Mouse (Mus musculus) hindbrain, embryonic 10.5 days (tissue): ENCODE results near the gene Megf6. TPM values are rescaled to one million over a fixed set of nuclear protein-coding genes. Genes with fewer than 3 reads are reported as not detected.

ENCODE experiments used
- DNase-seq: peaks from one replicate; pipeline ENCODE4 v3.0.0-alpha.2; 2017; ENCODE audit warnings: low spot score
- H3K27ac ChIP-seq: fragments of 300-500 bp; sonication (generic); 2 replicates; pipeline ENCODE4 v1.5.1; 2016; ENCODE audit warnings: mild to moderate bottlenecking, moderate library complexity
- H3K27me3 ChIP-seq: fragments of 300-500 bp; sonication (generic); 2 replicates; pipeline ENCODE4 v1.6.1; 2016; ENCODE audit warnings: mild to moderate bottlenecking; ENCODE audit not compliant: poor library complexity, insufficient read depth, severe bottlenecking
- H3K36me3 ChIP-seq: fragments of 300-500 bp; sonication (generic); 2 replicates; pipeline ENCODE4 v1.6.1; 2016; ENCODE audit warnings: mild to moderate bottlenecking, moderate library complexity
- H3K4me1 ChIP-seq: fragments of 300-500 bp; sonication (generic); replicated peaks from 2 replicates; pipeline ENCODE4 v1.6.1; 2016; ENCODE audit warnings: mild to moderate bottlenecking
- H3K4me3 ChIP-seq: fragments of 300-500 bp; sonication (generic); 2 replicates; pipeline ENCODE4 v1.5.1; 2016; ENCODE audit warnings: mild to moderate bottlenecking, moderate library complexity
- H3K9me3 ChIP-seq: fragments of 300-500 bp; sonication (generic); 2 replicates; pipeline ENCODE4 v1.6.1; 2016; ENCODE audit warnings: mild to moderate bottlenecking, moderate library complexity
- WGBS: fragments of 180-500 bp; shearing (Covaris S2); methylation state at CpG from one replicate; pipeline ENCODE4 v1.1.7; 2016; 5-methylcytosine and 5-hydroxymethylcytosine counted together
- polyA plus RNA-seq: library from polyadenylated mRNA; unstranded; fragments of >200 nt; fragmentation: Nextera tagmentation; extraction: Ambion mirVana; gene quantifications from 2 replicates; pipeline ENCODE4 v1.2.1, GENCODE M21; 2016

Megf6 gene
- polyA plus RNA-seq, 1 experiment from 2014 or later = 28.2 TPM

DNA sequence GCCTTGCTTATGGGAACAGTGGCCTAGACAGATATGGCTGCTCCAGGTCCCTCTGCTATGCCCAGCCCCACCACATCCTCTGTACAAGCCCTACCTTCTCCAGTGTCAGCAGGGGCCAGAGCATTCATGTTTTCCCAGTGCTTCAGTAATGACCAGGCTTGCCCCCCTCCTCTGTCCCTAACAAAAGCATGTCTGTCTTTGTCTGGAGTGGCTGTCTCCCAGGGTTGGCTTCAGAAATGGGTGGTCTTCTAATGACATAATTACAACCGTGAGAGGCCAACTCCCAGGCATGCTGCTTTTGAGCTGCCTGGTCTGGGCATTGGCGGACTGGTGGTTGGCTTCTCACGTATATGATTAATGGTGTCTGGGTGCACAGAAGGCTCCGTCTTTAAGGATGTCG is 31.0 kb downstream of the Megf6 start:
- Histone ChIP-seq H3K27ac (0 out of 2 replicates have a peak overlapping the region, but pooled peaks have one; percentile 30), H3K4me1 (peaks cover 70% of the 10 kb centered on the region), H3K9me3 (no peaks in the 10 kb centered on the region), H3K4me3 (no peak overlapping the region), H3K36me3 (no peaks in the 10 kb centered on the region), H3K27me3 (no peaks in the 10 kb centered on the region)
- no peak for DNase-seq
- 70% methylated on average over 5 of the region's 5 CpGs for WGBS

DNA sequence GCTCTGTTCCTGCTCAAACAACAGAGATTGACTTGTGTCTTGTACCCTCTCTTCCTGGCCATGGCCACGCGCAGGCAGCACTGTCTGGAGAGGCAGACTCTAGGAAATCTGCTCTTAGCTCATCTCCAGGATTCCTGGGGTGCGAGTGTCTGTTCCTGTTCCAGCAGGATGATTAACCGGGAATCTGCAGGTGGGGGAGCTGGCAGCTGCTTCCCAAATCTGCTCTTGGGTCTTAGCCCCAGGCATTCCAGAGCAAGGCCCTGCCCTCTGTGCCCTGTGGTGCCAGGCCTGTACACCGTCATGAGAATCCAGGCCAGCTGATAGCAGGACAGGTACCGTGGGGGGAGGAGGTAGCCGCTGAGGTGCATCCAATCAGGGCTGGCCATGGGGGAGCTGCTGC is 34.0 kb downstream of the Megf6 start:
- Histone ChIP-seq H3K27ac (peak overlapping the region; percentile 41; the same call in 1 of the 2 replicates), H3K4me1 (peaks cover 48% of the 10 kb centered on the region), H3K9me3 (no peaks in the 10 kb centered on the region), H3K36me3 (no peaks in the 10 kb centered on the region), H3K27me3 (no peaks in the 10 kb centered on the region; the same call in 1 of the 2 replicates), H3K4me3 (no peak overlapping the region)
- no peak for DNase-seq
- WGBS = 80% methylated on average over 7 of the region's 7 CpGs

DNA sequence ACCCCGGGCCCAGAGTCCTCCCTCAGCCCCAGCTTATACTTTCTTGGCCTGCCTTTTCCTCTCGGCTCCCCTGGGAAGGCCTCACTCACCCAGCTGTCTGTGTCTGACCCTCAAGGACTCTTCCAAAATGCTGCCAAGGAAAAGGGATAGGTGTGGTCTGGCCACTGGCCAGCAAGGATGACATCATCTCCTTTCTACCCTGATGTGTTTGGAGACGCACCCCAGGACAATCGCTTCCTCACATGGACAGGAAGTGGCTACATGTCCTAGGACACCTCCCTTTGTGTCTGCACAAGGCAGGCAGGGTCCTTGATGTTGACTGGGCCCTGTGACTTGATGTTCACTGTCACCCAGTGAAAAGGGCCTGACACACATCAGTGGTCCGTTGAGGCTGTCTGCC is 34.9 kb downstream of the Megf6 start:
- Histone ChIP-seq H3K36me3 (no peaks in the 10 kb centered on the region), H3K4me1 (peaks cover 51% of the 10 kb centered on the region), H3K27me3 (no peaks in the 10 kb centered on the region; the same call in 1 of the 2 replicates), H3K9me3 (no peaks in the 10 kb centered on the region), H3K4me3 (no peak overlapping the region), H3K27ac (no peak overlapping the region)
- DNase-seq = no peak
- 85% methylated on average over 5 of the region's 5 CpGs for WGBS

DNA sequence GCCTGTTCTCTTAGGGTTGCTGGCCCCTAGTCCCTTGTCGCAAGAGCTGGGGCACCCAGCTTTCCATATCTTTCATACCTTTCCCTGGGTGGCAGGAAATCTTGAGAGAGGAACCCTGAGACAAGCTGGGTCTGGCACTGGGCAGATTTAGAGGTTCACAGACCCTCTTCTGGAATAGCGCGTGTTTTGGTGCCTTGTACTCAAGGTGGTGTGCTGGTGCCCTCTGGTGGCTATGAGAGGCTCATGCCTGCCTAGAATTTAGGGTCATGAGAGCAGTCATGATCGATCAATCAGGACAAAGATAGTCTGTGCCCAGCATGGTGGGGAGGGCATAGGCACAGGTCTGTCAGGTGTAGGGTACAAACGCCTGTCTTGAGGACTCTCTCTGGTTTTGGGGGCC is 36.7 kb downstream of the Megf6 start:
- Histone ChIP-seq H3K36me3 (no peaks in the 10 kb centered on the region), H3K9me3 (no peaks in the 10 kb centered on the region), H3K27me3 (no peaks in the 10 kb centered on the region; the same call in 1 of the 2 replicates), H3K27ac (no peak overlapping the region; the same call in 1 of the 2 replicates), H3K4me1 (peaks cover 42% of the 10 kb centered on the region), H3K4me3 (no peak overlapping the region)
- WGBS = 20% methylated on average over 5 of the region's 5 CpGs
- DNase-seq = peak; percentile 71

DNA sequence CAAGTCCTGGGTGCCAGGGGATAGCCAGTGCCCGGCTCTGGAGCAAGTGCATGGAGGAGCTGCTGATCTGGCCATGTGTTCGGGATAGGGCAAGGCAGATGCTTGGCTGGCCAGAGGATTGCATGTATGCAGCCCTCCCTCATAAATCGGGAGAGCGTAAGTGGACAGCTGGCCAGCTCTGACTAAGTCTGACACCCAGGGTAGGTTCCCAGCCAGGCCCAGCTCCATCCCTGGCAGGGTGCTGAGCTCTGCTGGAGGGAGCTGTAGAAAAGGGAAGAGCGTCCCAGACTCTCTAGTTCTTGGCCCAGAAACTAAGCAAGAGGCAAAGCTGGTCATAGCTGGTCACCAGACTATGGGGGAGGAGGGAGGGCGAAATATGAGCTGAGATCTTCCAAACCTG is 38.5 kb downstream of the Megf6 start:
- Histone ChIP-seq H3K9me3 (no peaks in the 10 kb centered on the region), H3K36me3 (no peaks in the 10 kb centered on the region), H3K4me3 (no peak overlapping the region), H3K27ac (0 out of 2 replicates have a peak overlapping the region, but pooled peaks have one; percentile 8), H3K4me1 (peaks cover 42% of the 10 kb centered on the region), H3K27me3 (no peaks in the 10 kb centered on the region; the same call in 1 of the 2 replicates)
- no peak for DNase-seq
- WGBS = 68% methylated on average over 6 of the region's 6 CpGs

DNA sequence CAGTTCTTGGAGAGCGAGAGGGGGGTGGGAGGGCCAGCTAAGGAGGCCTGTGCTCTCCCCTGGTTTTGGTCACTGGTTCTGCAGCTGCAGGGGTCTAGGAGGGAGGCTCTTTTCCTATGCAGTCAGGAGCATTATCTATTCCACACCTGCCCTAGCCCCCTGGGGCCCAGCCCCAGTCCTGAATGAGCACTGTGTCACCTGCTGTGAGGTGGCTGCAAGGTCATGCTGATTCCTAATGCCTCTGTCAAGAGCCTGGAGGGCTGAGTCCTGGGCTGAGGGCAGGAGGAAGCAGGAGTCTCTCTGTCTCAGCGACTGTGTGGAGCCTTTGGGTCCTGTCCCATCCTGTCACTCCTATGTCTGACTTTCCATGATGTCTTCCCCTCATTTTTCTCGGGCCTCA is 39.3 kb downstream of the Megf6 start:
- H3K27ac ChIP-seq = no peak overlapping the region
- peaks cover 44% of the 10 kb centered on the region for H3K4me1 ChIP-seq
- WGBS = 14% methylated on average over 3 of the region's 3 CpGs
- H3K4me3 ChIP-seq = no peak overlapping the region
- no peak for DNase-seq
- no peaks in the 10 kb centered on the region for H3K9me3 ChIP-seq
- no peaks in the 10 kb centered on the region; the same call in 1 of the 2 replicates for H3K27me3 ChIP-seq
- no peaks in the 10 kb centered on the region; the same call in 1 of the 2 replicates for H3K36me3 ChIP-seq

DNA sequence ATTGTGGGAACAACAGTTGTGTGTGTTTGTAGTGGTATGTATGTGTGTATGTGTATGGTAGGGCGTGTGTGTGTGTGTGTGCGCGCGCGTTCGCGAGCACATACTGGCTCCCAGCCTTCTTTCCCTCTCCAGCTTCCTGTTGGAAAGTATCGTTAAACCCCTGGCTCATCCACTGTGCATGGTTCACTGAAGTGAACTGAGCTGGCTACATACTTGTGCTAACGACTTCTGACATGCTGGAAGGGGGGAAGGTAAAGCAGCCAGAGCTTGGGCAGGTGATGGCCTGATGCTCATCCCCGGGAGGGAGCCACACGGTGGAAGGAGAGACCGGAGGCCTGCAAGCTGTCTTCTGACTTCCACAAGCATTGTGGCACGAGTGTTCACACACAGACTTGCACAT is 40.9 kb downstream of the Megf6 start:
- DNase-seq = no peak
- no peak overlapping the region for H3K27ac ChIP-seq
- no peaks in the 10 kb centered on the region; the same call in 1 of the 2 replicates for H3K27me3 ChIP-seq
- H3K4me1 ChIP-seq = peaks cover 41% of the 10 kb centered on the region
- H3K36me3 ChIP-seq = no peaks in the 10 kb centered on the region; the same call in 1 of the 2 replicates
- no peak overlapping the region for H3K4me3 ChIP-seq
- H3K9me3 ChIP-seq = no peaks in the 10 kb centered on the region
- 85% methylated on average over 13 of the region's 13 CpGs for WGBS

DNA sequence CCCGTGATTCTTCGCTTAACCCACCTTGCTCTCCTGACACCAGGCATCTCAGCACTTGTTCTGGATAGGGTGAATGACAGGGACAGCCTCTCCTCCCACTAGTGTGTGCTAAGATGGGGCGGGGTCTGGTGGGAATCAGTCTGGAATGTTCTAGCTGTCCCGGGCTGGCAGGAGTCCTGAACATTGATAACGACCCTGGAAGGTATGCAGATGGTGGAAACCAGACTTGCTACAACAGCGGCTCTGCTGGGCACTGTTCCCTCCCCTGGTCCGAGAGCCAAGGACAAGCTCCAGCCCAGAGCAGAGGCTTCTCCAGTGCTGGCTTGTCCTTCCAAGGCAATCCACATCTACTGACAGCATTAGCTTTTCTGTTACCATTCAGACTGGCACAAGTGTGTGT is 43.1 kb downstream of the Megf6 start:
- H3K27me3 ChIP-seq = no peaks in the 10 kb centered on the region; the same call in 1 of the 2 replicates
- WGBS = 75% methylated on average over 7 of the region's 7 CpGs
- no peak for DNase-seq
- H3K4me1 ChIP-seq = peaks cover 46% of the 10 kb centered on the region
- H3K9me3 ChIP-seq = no peaks in the 10 kb centered on the region
- H3K4me3 ChIP-seq = no peak overlapping the region
- H3K27ac ChIP-seq = no peak overlapping the region
- no peaks in the 10 kb centered on the region; the same call in 1 of the 2 replicates for H3K36me3 ChIP-seq

DNA sequence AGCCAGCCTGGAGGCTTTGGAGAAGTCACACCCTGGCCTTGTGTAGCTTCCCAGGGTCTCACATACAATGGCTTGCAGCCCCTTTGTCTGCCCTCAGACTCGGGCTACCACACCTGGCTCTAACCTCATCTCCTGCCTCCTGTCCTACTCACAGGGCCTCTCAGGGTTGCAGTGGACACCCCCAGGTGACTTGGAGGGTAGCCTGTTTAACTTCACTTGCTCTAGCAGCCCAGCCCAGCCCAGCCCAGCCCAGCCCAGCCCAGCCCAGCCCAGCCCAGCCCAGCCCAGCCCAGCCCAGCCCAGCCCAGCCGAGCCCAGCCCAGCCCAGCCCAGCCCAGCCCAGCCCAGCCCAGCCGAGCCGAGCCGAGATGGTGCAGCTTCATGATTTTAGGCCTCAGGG is 43.5 kb downstream of the Megf6 start:
- Histone ChIP-seq H3K27me3 (no peaks in the 10 kb centered on the region), H3K4me3 (no peak overlapping the region), H3K9me3 (no peaks in the 10 kb centered on the region), H3K36me3 (no peaks in the 10 kb centered on the region; the same call in 1 of the 2 replicates), H3K27ac (peak overlapping the region; percentile 23; the same call in 1 of the 2 replicates), H3K4me1 (peaks cover 41% of the 10 kb centered on the region)
- 17% methylated on average over 5 of the region's 5 CpGs for WGBS
- no peak for DNase-seq

DNA sequence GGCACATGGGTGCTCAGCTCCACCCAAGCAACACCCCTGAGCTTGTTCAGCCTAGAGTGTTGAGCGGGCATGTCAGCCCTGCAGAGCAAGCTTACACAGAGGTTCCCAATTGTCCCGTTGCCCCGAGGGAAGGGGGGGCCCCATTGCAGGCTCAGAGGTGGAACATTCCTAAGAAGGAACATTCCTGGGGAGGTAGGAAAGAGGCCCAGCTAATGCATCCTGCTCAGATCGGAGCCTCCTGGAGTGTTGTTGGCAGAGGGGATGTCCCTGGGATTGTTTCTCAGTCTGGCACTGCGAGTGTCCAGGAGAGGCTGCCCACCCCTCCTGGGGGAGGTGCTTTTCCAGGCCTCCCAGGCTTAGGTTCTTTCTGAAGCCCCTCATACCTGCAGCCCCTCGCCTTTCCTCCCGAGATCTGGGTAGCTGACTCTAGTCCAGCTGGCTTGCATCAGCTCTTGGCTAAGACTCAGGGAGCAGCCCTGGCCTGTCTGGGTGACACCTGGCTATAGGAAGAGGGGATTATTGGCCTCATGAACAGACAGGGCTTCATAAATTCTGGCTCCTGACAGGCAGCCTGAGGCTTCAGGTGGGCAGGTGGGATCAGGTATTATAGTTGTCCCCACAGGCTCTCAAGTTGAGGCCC is 47.3 kb downstream of the Megf6 start:
- WGBS = 69% methylated on average over 7 of the region's 7 CpGs
- Histone ChIP-seq H3K9me3 (no peaks in the 10 kb centered on the region), H3K27me3 (no peaks in the 10 kb centered on the region), H3K4me3 (no peak overlapping the region), H3K36me3 (no peaks in the 10 kb centered on the region; the same call in 1 of the 2 replicates), H3K27ac (0 out of 2 replicates have a peak overlapping the region, but pooled peaks have one; percentile 16), H3K4me1 (peaks cover 42% of the 10 kb centered on the region; the same call in 1 of the 2 replicates)
- DNase-seq = no peak

DNA sequence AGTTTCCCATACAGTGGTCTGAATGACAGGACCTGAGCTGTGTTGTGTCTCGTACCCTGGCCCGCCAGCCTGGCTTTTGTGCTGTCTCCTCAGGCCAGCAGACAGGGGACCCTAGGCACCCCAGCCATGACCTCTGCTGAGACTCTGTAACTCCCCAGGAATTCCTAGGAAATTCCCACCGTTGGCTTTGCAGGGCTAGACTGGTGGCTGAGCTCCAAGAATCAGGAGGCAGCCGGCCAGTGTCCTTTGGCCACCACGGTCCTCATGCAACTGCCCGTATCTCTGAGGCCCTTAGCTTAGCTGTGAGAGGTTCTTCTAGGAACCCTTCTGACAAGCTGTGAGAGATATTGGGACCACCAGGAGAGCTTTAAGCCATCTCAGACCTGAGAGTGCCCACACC is 52.2 kb downstream of the Megf6 start:
- H3K27ac ChIP-seq = no peak overlapping the region

DNA sequence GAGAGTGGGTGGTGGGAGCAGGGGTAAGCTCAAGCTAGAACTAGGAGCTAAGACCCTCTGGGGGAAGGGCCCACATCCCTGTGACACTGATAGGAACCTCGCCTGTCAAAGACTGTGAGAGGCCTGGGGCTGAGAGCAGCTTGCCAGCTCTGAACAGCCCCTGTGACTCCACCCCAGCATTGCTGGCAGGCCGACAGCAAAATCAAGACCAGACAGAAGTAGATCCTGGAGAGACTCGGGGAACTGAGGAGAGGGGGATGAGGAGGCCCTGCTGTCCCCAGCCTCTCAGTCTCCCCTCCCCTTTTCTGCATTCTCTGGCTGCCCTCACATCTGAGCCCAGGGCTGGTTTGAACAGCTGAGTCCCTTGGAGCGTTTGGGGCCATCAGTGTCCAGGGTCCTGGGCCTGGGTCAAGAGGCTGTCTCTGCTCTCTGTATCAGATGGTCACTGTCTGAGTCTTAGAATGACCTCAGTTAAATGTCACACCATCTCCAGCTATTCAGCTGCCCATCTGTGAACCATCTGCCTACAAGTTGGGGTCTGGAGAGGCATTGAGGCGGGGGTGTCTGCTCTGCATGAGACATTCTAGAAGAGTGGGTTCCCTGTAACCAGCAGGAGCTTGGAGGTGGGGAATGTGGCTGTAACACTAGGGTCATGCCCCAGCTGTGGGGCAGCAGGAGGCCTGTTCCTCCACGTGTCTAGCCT is 53.9 kb downstream of the Megf6 start:
- peak; percentile 64 for DNase-seq
- H3K4me3 ChIP-seq = no peak overlapping the region

More for the DNA sequence above, 52.2 kb downstream of the Megf6 start:
- WGBS = 74% methylated on average over 6 of the region's 6 CpGs
- Histone ChIP-seq H3K36me3 (no peaks in the 10 kb centered on the region), H3K27me3 (no peaks in the 10 kb centered on the region), H3K4me1 (peaks cover 55% of the 10 kb centered on the region), H3K9me3 (no peaks in the 10 kb centered on the region), H3K4me3 (no peak overlapping the region)
- DNase-seq = no peak

DNA sequence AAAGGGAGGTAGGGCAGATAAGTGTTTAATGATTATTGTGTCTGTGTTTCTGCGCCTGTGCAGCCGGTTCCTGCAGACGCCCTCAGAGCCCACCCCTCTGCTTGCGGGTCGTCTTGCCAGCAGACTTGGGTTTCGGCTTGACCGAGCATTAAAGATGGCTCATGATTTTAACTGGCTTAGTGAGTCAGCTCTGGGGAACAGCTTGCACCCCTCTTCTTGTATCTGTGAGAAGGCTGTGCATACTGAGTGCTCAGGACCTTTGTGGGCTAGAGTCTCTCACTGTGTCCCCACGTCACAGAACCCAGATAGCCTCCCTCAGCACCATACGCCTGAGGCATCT is 54.4 kb downstream of the Megf6 start:
- Histone ChIP-seq H3K4me1 (peaks cover 50% of the 10 kb centered on the region), H3K9me3 (no peaks in the 10 kb centered on the region), H3K27me3 (no peaks in the 10 kb centered on the region), H3K36me3 (no peaks in the 10 kb centered on the region), H3K27ac (peak overlapping the region; percentile 70), H3K4me3 (no peak overlapping the region)
- 58% methylated on average over 9 of the region's 9 CpGs for WGBS
- DNase-seq = no peak

More for the DNA sequence above, 53.9 kb downstream of the Megf6 start:
- Histone ChIP-seq H3K27me3 (no peaks in the 10 kb centered on the region), H3K4me1 (peaks cover 56% of the 10 kb centered on the region), H3K27ac (peak overlapping the region; percentile 70), H3K9me3 (no peaks in the 10 kb centered on the region), H3K36me3 (no peaks in the 10 kb centered on the region)
- 36% methylated on average over 6 of the region's 6 CpGs for WGBS
